Mouse (Mus musculus) embryonic facial prominence, embryonic 15.5 days (tissue): ENCODE measurements at regions not wholly inside any gene's neighbourhood (a gene's known extent, or its start where the extent isn't known, plus 50 kb on each side); places are given as distances from the start of the nearest gene placed in this dataset.

ENCODE experiments used
- ATAC-seq: fragments of 200-750 bp; cut with Nextera tagmentation; 2 replicates; pipeline ENCODE4 v1.8.0; 2017; ENCODE audit warnings: low read depth, moderate TSS enrichment; ENCODE audit not compliant: insufficient number of reproducible peaks, low FRiP score, low TSS enrichment
- H3K27ac ChIP-seq: fragments of 300-500 bp; sonication (generic); replicated peaks from 2 replicates; pipeline ENCODE4 v1.5.1; 2015; ENCODE audit warnings: mild to moderate bottlenecking, inconsistent platforms
- H3K27me3 ChIP-seq: fragments of 300-500 bp; sonication (generic); 2 replicates; pipeline ENCODE4 v1.6.1; 2015; ENCODE audit warnings: inconsistent platforms
- H3K36me3 ChIP-seq: fragments of 300-500 bp; sonication (generic); 2 replicates; pipeline ENCODE4 v1.6.1; 2015; ENCODE audit warnings: mild to moderate bottlenecking, inconsistent platforms
- H3K4me1 ChIP-seq: fragments of 300-500 bp; sonication (generic); 2 replicates; pipeline ENCODE4 v1.6.1; 2015; ENCODE audit warnings: inconsistent platforms
- H3K4me2 ChIP-seq: fragments of 300-500 bp; sonication (generic); replicated peaks from 2 replicates; pipeline ENCODE4 v1.6.1; 2015; ENCODE audit warnings: mild to moderate bottlenecking, inconsistent platforms
- H3K4me3 ChIP-seq: fragments of 300-500 bp; sonication (generic); replicated peaks from 2 replicates; pipeline ENCODE4 v1.5.1; 2015; ENCODE audit warnings: mild to moderate bottlenecking, inconsistent platforms
- H3K9ac ChIP-seq: fragments of 300-500 bp; sonication (generic); 2 replicates; pipeline ENCODE4 v1.6.1; 2015; ENCODE audit warnings: inconsistent platforms
- H3K9me3 ChIP-seq: fragments of 300-500 bp; sonication (generic); replicated peaks from 2 replicates; pipeline ENCODE4 v1.6.1; 2016; ENCODE audit warnings: inconsistent platforms
- WGBS: fragments of 180-500 bp; shearing (Covaris S2); methylation state at CpG from one replicate; pipeline ENCODE4 v1.1.7; 2015; 5-methylcytosine and 5-hydroxymethylcytosine counted together

- H3K9ac ChIP-seq: no peak overlapping the region
- H3K9me3 ChIP-seq: no peaks in the 10 kb centered on the region
- no peak for ATAC-seq
- no peaks in the 10 kb centered on the region for H3K27me3 ChIP-seq
- no peaks in the 10 kb centered on the region for H3K4me1 ChIP-seq
- WGBS: 54% methylated on average over 3 of the region's 3 CpGs
- no peak overlapping the region for H3K27ac ChIP-seq
- no peak overlapping the region for H3K4me2 ChIP-seq
- H3K36me3 ChIP-seq: no peaks in the 10 kb centered on the region
- no peak overlapping the region for H3K4me3 ChIP-seq
These were observed 422.8 kb downstream of the Flrt2 start for GRCm38 (mm10) chr12:96114727-96115379.

- Histone ChIP-seq H3K36me3 (no peaks in the 10 kb centered on the region), H3K9ac (no peak overlapping the region), H3K27ac (no peak overlapping the region), H3K4me2 (no peak overlapping the region), H3K4me1 (no peaks in the 10 kb centered on the region), H3K9me3 (no peaks in the 10 kb centered on the region), H3K27me3 (no peaks in the 10 kb centered on the region), H3K4me3 (no peak overlapping the region)
- 79% methylated on average over 3 of the region's 3 CpGs for WGBS
- no peak for ATAC-seq
These were observed 425.5 kb downstream of the Flrt2 start for GRCm38 (mm10) chr12:96117553-96117952.

- H3K27me3 ChIP-seq: no peaks in the 10 kb centered on the region
- H3K4me3 ChIP-seq: no peak overlapping the region
- H3K27ac ChIP-seq: no peak overlapping the region
- no peak overlapping the region for H3K9ac ChIP-seq
- no peaks in the 10 kb centered on the region for H3K4me1 ChIP-seq
- H3K9me3 ChIP-seq: no peaks in the 10 kb centered on the region
- no peak overlapping the region for H3K4me2 ChIP-seq
- no peaks in the 10 kb centered on the region for H3K36me3 ChIP-seq
- no peak for ATAC-seq
- 95% methylated on average over 2 of the region's 2 CpGs for WGBS
These were observed 432.3 kb downstream of the Flrt2 start for GRCm38 (mm10) chr12:96124156-96124931.

- no peaks in the 10 kb centered on the region for H3K36me3 ChIP-seq
- ATAC-seq: no peak
- WGBS: 50% methylated on average over 4 of the region's 4 CpGs
These were observed 437.9 kb downstream of the Flrt2 start for GRCm38 (mm10) chr12:96129870-96130454.

GRCm38 (mm10) chr12:96130796-96131512 lies 438.9 kb downstream of the Flrt2 start:
- no peaks in the 10 kb centered on the region for H3K9me3 ChIP-seq
- no peaks in the 10 kb centered on the region for H3K36me3 ChIP-seq
- no peaks in the 10 kb centered on the region for H3K4me1 ChIP-seq
- no peak overlapping the region for H3K4me2 ChIP-seq
- ATAC-seq: no peak
- WGBS: 56% methylated on average over 9 of the region's 9 CpGs
- no peak overlapping the region for H3K9ac ChIP-seq
- H3K4me3 ChIP-seq: no peak overlapping the region
- H3K27me3 ChIP-seq: no peaks in the 10 kb centered on the region
- H3K27ac ChIP-seq: no peak overlapping the region

More at GRCm38 (mm10) chr12:96129870-96130454, 437.9 kb downstream of the Flrt2 start:
- H3K9ac ChIP-seq: no peak overlapping the region
- no peak overlapping the region for H3K4me2 ChIP-seq
- H3K4me1 ChIP-seq: no peaks in the 10 kb centered on the region
- no peak overlapping the region for H3K4me3 ChIP-seq
- H3K9me3 ChIP-seq: no peaks in the 10 kb centered on the region
- no peaks in the 10 kb centered on the region for H3K27me3 ChIP-seq
- no peak overlapping the region for H3K27ac ChIP-seq

GRCm38 (mm10) chr12:96134136-96134535 lies 442.1 kb downstream of the Flrt2 start:
- H3K4me2 ChIP-seq: no peak overlapping the region
- no peaks in the 10 kb centered on the region for H3K9me3 ChIP-seq
- H3K4me3 ChIP-seq: no peak overlapping the region
- H3K36me3 ChIP-seq: no peaks in the 10 kb centered on the region
- no peaks in the 10 kb centered on the region for H3K27me3 ChIP-seq
- no peak overlapping the region for H3K9ac ChIP-seq
- no peak overlapping the region for H3K27ac ChIP-seq
- no peak for ATAC-seq
- 61% methylated on average over 5 of the region's 5 CpGs for WGBS
- H3K4me1 ChIP-seq: no peaks in the 10 kb centered on the region

- Histone ChIP-seq H3K4me2 (no peak overlapping the region), H3K4me3 (no peak overlapping the region), H3K9ac (no peak overlapping the region), H3K27me3 (no peaks in the 10 kb centered on the region), H3K9me3 (no peaks in the 10 kb centered on the region), H3K36me3 (no peaks in the 10 kb centered on the region), H3K27ac (no peak overlapping the region), H3K4me1 (no peaks in the 10 kb centered on the region)
- no peak for ATAC-seq
- whole genome bisulfite sequencing: 41% methylated on average over 2 of the region's 2 CpGs
These were observed 449.7 kb downstream of the Flrt2 start for GRCm38 (mm10) chr12:96141748-96142147.

- no peaks in the 10 kb centered on the region for H3K36me3 ChIP-seq
- no peaks in the 10 kb centered on the region for H3K9me3 ChIP-seq
- H3K27me3 ChIP-seq: no peaks in the 10 kb centered on the region
- H3K4me1 ChIP-seq: no peaks in the 10 kb centered on the region
- no peak overlapping the region for H3K4me3 ChIP-seq
- no peak overlapping the region for H3K4me2 ChIP-seq
- no peak overlapping the region for H3K27ac ChIP-seq
- WGBS: 66% methylated on average over 3 of the region's 3 CpGs
- no peak overlapping the region for H3K9ac ChIP-seq
- no peak for ATAC-seq
These were observed 462.1 kb downstream of the Flrt2 start for GRCm38 (mm10) chr12:96154095-96154494.

- Histone ChIP-seq H3K36me3 (no peaks in the 10 kb centered on the region), H3K4me2 (no peak overlapping the region), H3K9ac (no peak overlapping the region), H3K9me3 (no peaks in the 10 kb centered on the region), H3K4me1 (no peaks in the 10 kb centered on the region), H3K27me3 (no peaks in the 10 kb centered on the region), H3K27ac (no peak overlapping the region), H3K4me3 (no peak overlapping the region)
- 73% methylated on average over 1 of the region's 1 CpGs for WGBS
- ATAC-seq: no peak
These were observed 475.5 kb downstream of the Flrt2 start for GRCm38 (mm10) chr12:96167551-96167950.

- no peak overlapping the region for H3K4me2 ChIP-seq
- H3K9me3 ChIP-seq: no peaks in the 10 kb centered on the region
- no peak overlapping the region for H3K4me3 ChIP-seq
- no peak overlapping the region for H3K9ac ChIP-seq
- 78% methylated on average over 1 of the region's 1 CpGs for WGBS
- H3K36me3 ChIP-seq: no peaks in the 10 kb centered on the region
- H3K4me1 ChIP-seq: no peaks in the 10 kb centered on the region
- no peak overlapping the region for H3K27ac ChIP-seq
- ATAC-seq: no peak
- no peaks in the 10 kb centered on the region for H3K27me3 ChIP-seq
These were observed 506.9 kb downstream of the Flrt2 start for GRCm38 (mm10) chr12:96198928-96199327.

GRCm38 (mm10) chr12:96201855-96202254 lies 509.8 kb downstream of the Flrt2 start:
- WGBS: 90% methylated on average over 1 of the region's 1 CpGs
- Histone ChIP-seq H3K4me3 (no peak overlapping the region), H3K9ac (no peak overlapping the region), H3K4me2 (no peak overlapping the region), H3K27me3 (no peaks in the 10 kb centered on the region), H3K36me3 (no peaks in the 10 kb centered on the region), H3K9me3 (no peaks in the 10 kb centered on the region), H3K4me1 (no peaks in the 10 kb centered on the region), H3K27ac (no peak overlapping the region)
- ATAC-seq: no peak
